Mouse (Mus musculus) MEL (cell line): Measurements from ENCODE around the gene Gm28729.

Experiments used
- CTCF ChIP-seq, 3 experiments: IDR thresholded peaks in 2 of 3; conservative IDR thresholded peaks in 1 of 3; 2 replicates each; pipeline ENCODE4 v1.5.1; 2011 to 2012; ENCODE audit warnings: low read length in 3 of 3, low read depth in 2 of 3, mild to moderate bottlenecking in 2 of 3, improper control_type of control experiment in 1 of 3, inconsistent platforms in 1 of 3, mixed read lengths in 1 of 3, moderate library complexity in 1 of 3; ENCODE audit not compliant: control insufficient read depth in 1 of 3, insufficient read depth in 1 of 3, poor library complexity in 1 of 3, severe bottlenecking in 1 of 3
- GATA1 ChIP-seq: IDR thresholded peaks from 2 replicates; pipeline ENCODE4 v1.6.1; 2011; ENCODE audit warnings: low read depth, low read length, improper control_type of control experiment
- MEF2A ChIP-seq: IDR thresholded peaks from 2 replicates; pipeline ENCODE4 v1.6.1; 2014; ENCODE audit warnings: low read depth, mild to moderate bottlenecking, inconsistent platforms, low read length, improper control_type of control experiment; ENCODE audit not compliant: poor library complexity, insufficient replicate concordance, severe bottlenecking; ENCODE audit errors: extremely low read depth
- MYC ChIP-seq: IDR thresholded peaks from 2 replicates; pipeline ENCODE4 v1.6.1; 2011; ENCODE audit warnings: low read depth, mild to moderate bottlenecking, low read length, improper control_type of control experiment, moderate library complexity
- TCF12 ChIP-seq: IDR thresholded peaks from 2 replicates; pipeline ENCODE4 v1.6.1; 2014; ENCODE audit warnings: low read depth, mild to moderate bottlenecking, inconsistent platforms, low read length, improper control_type of control experiment, moderate library complexity
- ZC3H11A ChIP-seq: IDR thresholded peaks from 2 replicates; pipeline ENCODE4 v1.6.1; 2012; ENCODE audit warnings: low read depth, mild to moderate bottlenecking, inconsistent platforms, low read length, improper control_type of control experiment
- ZMIZ1 ChIP-seq: IDR thresholded peaks from 2 replicates; pipeline ENCODE4 v1.6.1; 2012; ENCODE audit warnings: low read depth, mild to moderate bottlenecking, inconsistent platforms, low read length, improper control_type of control experiment, moderate library complexity

GRCm38 (mm10) chr9:96529961-96530673 lies 5.1 kb upstream of the Gm28729 start:
- TF ChIP-seq ZMIZ1 (no peak), MYC (no peak), MEF2A (no peak), GATA1 (no peak), ZC3H11A (no peak), CTCF (IDR thresholded peaks at IDR 0.05 in 2 of 3, conservative IDR thresholded peaks at IDR 0.05 in 1 of 3; ENCODE audit: control insufficient read depth in 1 of 3, insufficient read depth in 1 of 3, low read depth in 2 of 3, low read length in 3 of 3, poor library complexity in 1 of 3, severe bottlenecking in 1 of 3) (no peak), TCF12 (no peak)
